Mouse (Mus musculus) olfactory bulb, adult 2 months (tissue): Measurements from ENCODE around the gene Vps8.

Experiments
- CTCF ChIP-seq: fragments of 200-500 bp; IDR thresholded peaks from 2 replicates; pipeline ENCODE4 v1.5.1; 2012; ENCODE audit warnings: low read depth, mild to moderate bottlenecking, low read length, moderate library complexity; ENCODE audit not compliant: insufficient read depth
- POLR2A ChIP-seq: fragments of 200-500 bp; IDR thresholded peaks from 2 replicates; pipeline ENCODE4 v1.6.1; 2012; ENCODE audit warnings: mild to moderate bottlenecking, low read depth, low read length, moderate library complexity; ENCODE audit not compliant: insufficient read depth

GRCm38 (mm10) chr16:21642906-21643305, 220.0 kb downstream of the Vps8 start:
- no peak for TF ChIP-seq CTCF
- no peak for TF ChIP-seq POLR2A
